Comparison of ENCODE assay signal across 8 mouse cellular contexts in the genomic region with DNA sequence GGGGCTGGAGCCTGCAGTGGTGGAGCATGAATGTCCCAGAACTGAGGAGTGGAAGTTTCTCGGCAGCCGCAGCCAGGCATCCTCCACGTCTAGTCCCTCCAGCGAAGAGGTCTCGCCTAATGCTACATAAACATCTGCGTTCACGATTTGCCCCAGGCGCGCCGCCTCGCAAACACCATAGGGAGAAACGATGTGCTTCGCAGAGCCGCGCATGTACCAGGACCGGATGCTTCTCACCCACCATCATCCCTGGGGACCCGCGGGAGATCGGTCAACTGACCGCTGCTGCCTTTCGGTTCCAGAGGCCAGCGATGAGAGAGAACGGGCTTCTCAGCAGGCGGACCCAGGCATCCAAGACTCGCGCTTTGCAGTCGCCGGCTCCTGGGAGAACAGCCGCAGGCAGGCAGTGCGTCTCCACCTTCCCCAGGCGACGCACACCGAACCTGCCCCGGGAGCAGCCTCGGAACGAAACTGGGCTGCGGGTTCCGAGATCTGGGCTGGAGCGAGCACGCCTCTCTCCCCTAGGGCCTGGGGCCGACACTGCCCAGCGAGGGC. TPM values are rescaled to one million over a fixed set of nuclear protein-coding genes. Genes with fewer than 3 reads are reported as not detected.
A peak's percentile ranks its signal among the peaks of the same experiment; 100 is the strongest.
DNase-seq lines count a peak whose midpoint lies in the region; ATAC-seq and TF ChIP-seq lines count a peak whose summit lies in the region.

No protein-coding gene starts in this region.

- no peaks in the 10 kb centered on the region for H3K36me3 ChIP-seq in ES-E14 (ENCODE audit: control insufficient read depth, insufficient read depth, low read length, poor library complexity, severe bottlenecking)
- H3K36me3 ChIP-seq in embryonic facial prominence, embryonic 14.5 days (ENCODE audit: control insufficient read depth, insufficient read depth, low read length): no peaks in the 10 kb centered on the region
- H3K36me3 ChIP-seq in heart, embryonic 15.5 days: no peaks in the 10 kb centered on the region
- no peaks in the 10 kb centered on the region for H3K36me3 ChIP-seq in limb, embryonic 11.5 days (ENCODE audit: control insufficient read depth, insufficient read depth, low read length)

- H3K4me2 ChIP-seq in embryonic facial prominence, embryonic 14.5 days (ENCODE audit: low read depth, low read length): peak overlapping the region; percentile 98
- H3K4me2 ChIP-seq in heart, embryonic 15.5 days: peak overlapping the region; percentile 98
- H3K4me2 ChIP-seq in limb, embryonic 11.5 days (ENCODE audit: low read depth, severe bottlenecking): peak overlapping the region; percentile 98

- WGBS in embryonic facial prominence, embryonic 14.5 days: under 1% methylated on average over 22 of the region's 42 CpGs
- WGBS in heart, embryonic 15.5 days: under 1% methylated on average over 42 of the region's 42 CpGs
- under 1% methylated on average over 42 of the region's 42 CpGs for WGBS in limb, embryonic 11.5 days

- no peak overlapping the region for H3K27ac ChIP-seq in ES-E14 (ENCODE audit: insufficient read depth, low read depth, low read length, poor library complexity, severe bottlenecking)
- H3K27ac ChIP-seq in embryonic facial prominence, embryonic 14.5 days (replicated peaks; ENCODE audit: low read depth, low read length): peak overlapping the region; percentile 48; the same call in 1 of the 2 replicates
- H3K27ac ChIP-seq in heart, embryonic 15.5 days: no peak overlapping the region
- H3K27ac ChIP-seq in limb, embryonic 11.5 days (replicated peaks; ENCODE audit: low read depth, low read length): no peak overlapping the region

- H3K9ac ChIP-seq in ES-E14 (ENCODE audit: insufficient read depth, low read depth, low read length, poor library complexity, severe bottlenecking): no peak overlapping the region
- H3K9ac ChIP-seq in embryonic facial prominence, embryonic 14.5 days (ENCODE audit: low read depth, low read length): peak overlapping the region; percentile 80
- H3K9ac ChIP-seq in heart, embryonic 15.5 days: peak overlapping the region; percentile 46
- H3K9ac ChIP-seq in limb, embryonic 11.5 days (ENCODE audit: low read length): peak overlapping the region; percentile 53

- peaks cover 11% of the 10 kb centered on the region; the same call in 1 of the 2 replicates for H3K27me3 ChIP-seq in embryonic facial prominence, embryonic 14.5 days (replicated peaks; ENCODE audit: control insufficient read depth, insufficient read depth, low read length)
- H3K27me3 ChIP-seq in heart, embryonic 15.5 days: peaks cover 60% of the 10 kb centered on the region
- peaks cover 4% of the 10 kb centered on the region; the same call in 1 of the 2 replicates for H3K27me3 ChIP-seq in limb, embryonic 11.5 days (ENCODE audit: control insufficient read depth, insufficient read depth, low read length)

- ATAC-seq in cerebellum, adult (ENCODE audit: insufficient number of reproducible peaks, low FRiP score, low TSS enrichment): no peak
- no peak for ATAC-seq in embryonic facial prominence, embryonic 14.5 days (ENCODE audit: low read depth)
- ATAC-seq in heart, embryonic 15.5 days (replicated peaks; ENCODE audit: insufficient number of reproducible peaks, insufficient read depth, low FRiP score, low read depth): no peak
- no peak; the same call in 1 of the 2 replicates for ATAC-seq in limb, embryonic 11.5 days (ENCODE audit: insufficient number of reproducible peaks, low FRiP score, low TSS enrichment, low read depth)
- ATAC-seq in monocyte, adult 5-6 weeks (replicated peaks; ENCODE audit: insufficient number of reproducible peaks, low FRiP score, low TSS enrichment, poor library complexity, severe bottlenecking): no peak

- H3K4me3 ChIP-seq in ES-E14 (ENCODE audit: insufficient read depth in 1 of 2, low read depth in 1 of 2, low read length in 2 of 2, poor library complexity in 1 of 2, severe bottlenecking in 1 of 2): peak overlapping the region; percentile 49 to 79; a peak in 3 of 4 replicates
- peak overlapping the region; percentile 88 for H3K4me3 ChIP-seq in embryonic facial prominence, embryonic 14.5 days (ENCODE audit: low read depth, low read length)
- H3K4me3 ChIP-seq in heart, embryonic 15.5 days: peak overlapping the region; percentile 76
- peak overlapping the region; percentile 74 for H3K4me3 ChIP-seq in limb, embryonic 11.5 days (ENCODE audit: low read depth, low read length)

- H3K4me1 ChIP-seq in ES-E14 (ENCODE audit: control insufficient read depth in 2 of 2, insufficient read depth in 2 of 2, low read length in 2 of 2, poor library complexity in 1 of 2): peaks cover 0 to 5% of the 10 kb centered on the region in 2 experiments; a peak in 1 of 4 replicates
- peaks cover 14% of the 10 kb centered on the region for H3K4me1 ChIP-seq in embryonic facial prominence, embryonic 14.5 days (ENCODE audit: control insufficient read depth, insufficient read depth, low read length)
- H3K4me1 ChIP-seq in heart, embryonic 15.5 days (replicated peaks): peaks cover 24% of the 10 kb centered on the region
- H3K4me1 ChIP-seq in limb, embryonic 11.5 days (ENCODE audit: control insufficient read depth, insufficient read depth, low read length): 0 out of 2 replicates have a peak, but pooled peaks cover 4% of the 10 kb centered on the region

- DNase-seq in cerebellum, adult 18-20 months: peak; percentile 53 to 64
- DNase-seq in ES-E14 (ENCODE audit: low read depth, low spot score): peak; percentile 4
- DNase-seq in embryonic facial prominence, embryonic 14.5 days (ENCODE audit: low spot score): peak; percentile 45
- DNase-seq in limb, embryonic 11.5 days (ENCODE audit: low spot score): peak; percentile 66
- DNase-seq in neural tube, embryonic 10.5 days (ENCODE audit: extremely low spot score, low spot score): peak; percentile 73

- in situ Hi-C loops in ES-E14 (cut with MboI; ENCODE audit: low sequenced_read_pairs in 2 of 2, unreplicated experiment in 2 of 2): no loop called here

- no peaks in the 10 kb centered on the region for H3K9me3 ChIP-seq in ES-E14 (ENCODE audit: control insufficient read depth, insufficient read depth, low read depth, low read length)
- no peaks in the 10 kb centered on the region for H3K9me3 ChIP-seq in embryonic facial prominence, embryonic 14.5 days (ENCODE audit: control insufficient read depth, low read length)
- no peaks in the 10 kb centered on the region for H3K9me3 ChIP-seq in heart, embryonic 15.5 days (replicated peaks)
- H3K9me3 ChIP-seq in limb, embryonic 11.5 days (ENCODE audit: control insufficient read depth, low read length): no peaks in the 10 kb centered on the region

TF ChIP-seq in ES-E14, 5 proteins besides CTCF, POLR2A, EP300 and RAD21:
- TF ChIP-seq MAFK (IDR thresholded peaks at IDR 0.05; ENCODE audit: insufficient read depth, low read depth, low read length) (no peak), CHD2 (IDR thresholded peaks at IDR 0.05; ENCODE audit: low read depth, low read length) (no peak), ZC3H11A (IDR thresholded peaks at IDR 0.05; ENCODE audit: borderline replicate concordance, low read depth, low read length) (no peak), HCFC1 (IDR thresholded peaks at IDR 0.05; ENCODE audit: borderline replicate concordance, insufficient read depth, low read length) (no peak), ZNF384 (IDR thresholded peaks at IDR 0.05; ENCODE audit: low read depth, low read length) (no peak)

RNA-seq across cellular contexts. Expression of a gene that starts 1.8 kb away (rescaled TPM):
- total RNA-seq in ES-E14 (2012; rRNA removed): 0.22 and 0.26 TPM in 2 replicates
- 3.6 and 3.7 TPM in 2 replicates for polyA plus RNA-seq in embryonic facial prominence, embryonic 14.5 days (2014; fragmentation: Nextera tagmentation; extraction: Ambion mirVana)
- polyA plus RNA-seq in heart, embryonic 15.5 days (2015; fragmentation: Nextera tagmentation; extraction: Ambion mirVana): 0.21 and 0.47 TPM in 2 replicates
- 2.2 and 2.9 TPM in 2 replicates for polyA plus RNA-seq in limb, embryonic 11.5 days (2014; fragmentation: Nextera tagmentation; extraction: Ambion mirVana)
- total RNA-seq in monocyte, adult 5-6 weeks (2017): not detected in 3 replicates

Comparison
In these comparisons a context has a peak if more than half of its experiments do, and no peak if none do; other contexts are left out.
1. DNase-seq: peak in every context shown above with its lines; median percentile 73 in neural tube, embryonic 10.5 days; 66 in limb, embryonic 11.5 days; 58 in cerebellum, adult 18-20 months; 45 in embryonic facial prominence, embryonic 14.5 days; 4 in ES-E14.